Mouse (Mus musculus): Measurements from ENCODE around the gene Rac2. TPM values are rescaled to one million over a fixed set of nuclear protein-coding genes. Genes with fewer than 3 reads are reported as not detected.

The Rac2 gene
- polyA plus RNA-seq, 1 experiment from 2014 or later: 13.3 TPM

- Histone ChIP-seq H3K27ac (peak overlapping the region; percentile 85), H3K9me3 (no peaks in the 10 kb centered on the region), H3K4me1 (peaks cover 46% of the 10 kb centered on the region), H3K36me3 (no peaks in the 10 kb centered on the region), H3K4me2 (peak overlapping the region; percentile 12; the same call in 1 of the 2 replicates), H3K4me3 (no peak overlapping the region), H3K9ac (peak overlapping the region; percentile 55; the same call in 1 of the 2 replicates), H3K27me3 (no peaks in the 10 kb centered on the region)
- ATAC-seq (ENCODE audit: insufficient number of reproducible peaks, insufficient read depth, low FRiP score, low TSS enrichment, low read depth): no peak
- 25% methylated on average over 7 of the region's 7 CpGs for WGBS
Observed at GRCm38 (mm10) chr15:78514393-78515146, 58.0 kb downstream of the Rac2 start.

- WGBS: 81% methylated on average over 14 of the region's 14 CpGs
- H3K36me3 ChIP-seq: no peaks in the 10 kb centered on the region
- no peaks in the 10 kb centered on the region for H3K27me3 ChIP-seq
- H3K4me1 ChIP-seq: peaks cover 41% of the 10 kb centered on the region
- H3K4me2 ChIP-seq: no peak overlapping the region
- ATAC-seq (ENCODE audit: insufficient number of reproducible peaks, insufficient read depth, low FRiP score, low TSS enrichment, low read depth): no peak
- H3K9ac ChIP-seq: no peak overlapping the region
- H3K4me3 ChIP-seq: no peak overlapping the region
- H3K9me3 ChIP-seq: no peaks in the 10 kb centered on the region
- no peak overlapping the region for H3K27ac ChIP-seq
Observed at GRCm38 (mm10) chr15:78513019-78513418, 59.6 kb downstream of the Rac2 start.

GRCm38 (mm10) chr15:78511951-78512350 lies 60.6 kb downstream of the Rac2 start:
- H3K4me3 ChIP-seq: no peak overlapping the region
- ATAC-seq (ENCODE audit: insufficient number of reproducible peaks, insufficient read depth, low FRiP score, low TSS enrichment, low read depth): no peak
- whole genome bisulfite sequencing: 80% methylated on average over 7 of the region's 7 CpGs

GRCm38 (mm10) chr15:78510736-78511135 lies 61.8 kb downstream of the Rac2 start:
- Histone ChIP-seq H3K9me3 (no peaks in the 10 kb centered on the region), H3K4me2 (no peak overlapping the region), H3K4me1 (peaks cover 24% of the 10 kb centered on the region), H3K9ac (0 out of 2 replicates have a peak overlapping the region, but pooled peaks have one; percentile 27), H3K36me3 (no peaks in the 10 kb centered on the region), H3K27ac (peak overlapping the region; percentile 16; the same call in 1 of the 2 replicates), H3K4me3 (no peak overlapping the region), H3K27me3 (no peaks in the 10 kb centered on the region)
- ATAC-seq (ENCODE audit: insufficient number of reproducible peaks, insufficient read depth, low FRiP score, low TSS enrichment, low read depth): no peak
- WGBS: 90% methylated on average over 6 of the region's 6 CpGs

More at GRCm38 (mm10) chr15:78511951-78512350, 60.6 kb downstream of the Rac2 start:
- H3K4me2 ChIP-seq: no peak overlapping the region
- H3K27ac ChIP-seq: no peak overlapping the region
- H3K9me3 ChIP-seq: no peaks in the 10 kb centered on the region
- no peaks in the 10 kb centered on the region for H3K27me3 ChIP-seq
- no peaks in the 10 kb centered on the region for H3K36me3 ChIP-seq
- no peak overlapping the region for H3K9ac ChIP-seq
- peaks cover 36% of the 10 kb centered on the region for H3K4me1 ChIP-seq

GRCm38 (mm10) chr15:78510121-78510576 lies 62.4 kb downstream of the Rac2 start:
- Histone ChIP-seq H3K9ac (0 out of 2 replicates have a peak overlapping the region, but pooled peaks have one; percentile 46), H3K4me2 (no peak overlapping the region), H3K36me3 (no peaks in the 10 kb centered on the region), H3K4me3 (no peak overlapping the region), H3K9me3 (no peaks in the 10 kb centered on the region), H3K27ac (peak overlapping the region; percentile 16; the same call in 1 of the 2 replicates), H3K27me3 (no peaks in the 10 kb centered on the region), H3K4me1 (peaks cover 18% of the 10 kb centered on the region)
- ATAC-seq (ENCODE audit: insufficient number of reproducible peaks, insufficient read depth, low FRiP score, low TSS enrichment, low read depth): no peak
- 72% methylated on average over 8 of the region's 8 CpGs for WGBS

- 49% methylated on average over 12 of the region's 12 CpGs for WGBS
- no peak overlapping the region for H3K4me2 ChIP-seq
- ATAC-seq (ENCODE audit: insufficient number of reproducible peaks, insufficient read depth, low FRiP score, low TSS enrichment, low read depth): no peak
Observed at GRCm38 (mm10) chr15:78509297-78509899, 63.2 kb downstream of the Rac2 start.

More at GRCm38 (mm10) chr15:78509297-78509899, 63.2 kb downstream of the Rac2 start:
- H3K36me3 ChIP-seq: no peaks in the 10 kb centered on the region
- peaks cover 3% of the 10 kb centered on the region; the same call in 1 of the 2 replicates for H3K9me3 ChIP-seq
- H3K27me3 ChIP-seq: no peaks in the 10 kb centered on the region
- H3K27ac ChIP-seq: 0 out of 2 replicates have a peak overlapping the region, but pooled peaks have one; percentile 16
- peaks cover 11% of the 10 kb centered on the region for H3K4me1 ChIP-seq
- H3K4me3 ChIP-seq: no peak overlapping the region
- H3K9ac ChIP-seq: no peak overlapping the region

Other genes starting within 250 kb of the Rac2 start
- 1.6 and 1.9 TPM in 2 replicates for gene Csf2rb, start 247.0 kb downstream of the Rac2 start, polyA plus RNA-seq (2015; fragmentation: Nextera tagmentation; extraction: Ambion mirVana)
- not detected in 2 replicates for gene Tex33, start 176.9 kb downstream of the Rac2 start, polyA plus RNA-seq (2015; fragmentation: Nextera tagmentation; extraction: Ambion mirVana)
- 22.6 and 25.9 TPM in 2 replicates for gene Tst, start 166.9 kb downstream of the Rac2 start, polyA plus RNA-seq (2015; fragmentation: Nextera tagmentation; extraction: Ambion mirVana)
- 2.6 and 2.8 TPM in 2 replicates for gene Mpst, start 166.4 kb downstream of the Rac2 start, polyA plus RNA-seq (2015; fragmentation: Nextera tagmentation; extraction: Ambion mirVana)
- gene Kctd17, start 144.2 kb downstream of the Rac2 start, polyA plus RNA-seq (2015; fragmentation: Nextera tagmentation; extraction: Ambion mirVana): 49.5 and 50.6 TPM in 2 replicates
- 0.53 and 1.5 TPM in 2 replicates for gene Tmprss6, start 104.1 kb downstream of the Rac2 start, polyA plus RNA-seq (2015; fragmentation: Nextera tagmentation; extraction: Ambion mirVana)
- 0.28 and 0.30 TPM in 2 replicates for gene Il2rb, start 77.5 kb downstream of the Rac2 start, polyA plus RNA-seq (2015; fragmentation: Nextera tagmentation; extraction: Ambion mirVana)
- gene C1qtnf6, start 41.4 kb downstream of the Rac2 start, polyA plus RNA-seq (2015; fragmentation: Nextera tagmentation; extraction: Ambion mirVana): 38.6 and 41.2 TPM in 2 replicates
- 0.45 TPM in 1 of 2 replicates, not detected in the other for gene Sstr3, start 28.1 kb downstream of the Rac2 start, polyA plus RNA-seq (2015; fragmentation: Nextera tagmentation; extraction: Ambion mirVana)
- 8.5 and 10.1 TPM in 2 replicates for gene Cyth4, start 24.3 kb upstream of the Rac2 start, polyA plus RNA-seq (2015; fragmentation: Nextera tagmentation; extraction: Ambion mirVana)
- 0.06 TPM in 1 of 2 replicates, not detected in the other for gene Elfn2, start 146.0 kb upstream of the Rac2 start, polyA plus RNA-seq (2015; fragmentation: Nextera tagmentation; extraction: Ambion mirVana)
- gene Mfng, start 200.7 kb upstream of the Rac2 start, polyA plus RNA-seq (2015; fragmentation: Nextera tagmentation; extraction: Ambion mirVana): 16.1 and 18.8 TPM in 2 replicates
- gene Card10, start 230.3 kb upstream of the Rac2 start, polyA plus RNA-seq (2015; fragmentation: Nextera tagmentation; extraction: Ambion mirVana): 3.0 and 3.2 TPM in 2 replicates

All from embryonic facial prominence, embryonic 13.5 days (tissue).